ENCODE assay signal across 11 mouse cellular contexts in genomic region chr14:14832520-14833240, GRCm38 (mm10). TPM values are rescaled to one million over a fixed set of nuclear protein-coding genes. Genes with fewer than 3 reads are reported as not detected.
A peak's percentile ranks its signal among the peaks of the same experiment; 100 is the strongest.
DNase-seq lines count a peak whose midpoint lies in the region; ATAC-seq lines count a peak whose summit lies in the region.
"Had no signal": no experiment of that assay in that cellular context is flagged by ENCODE, and none has a peak within 500 bp of the region (broad histone marks: within the 10 kb centered on the region; RNA-seq: fewer than 3 reads in every experiment).

No protein-coding gene starts in this region.

- H3K9ac ChIP-seq in hindbrain, embryonic 14.5 days: no peak overlapping the region
- H3K9ac ChIP-seq in hindbrain, embryonic 13.5 days: no peak overlapping the region
- H3K9ac ChIP-seq: embryonic facial prominence, embryonic 12.5 days had no signal

- no peaks in the 10 kb centered on the region for H3K36me3 ChIP-seq in hindbrain, embryonic 14.5 days (replicated peaks; ENCODE audit: control insufficient read depth, insufficient read depth)
- no peaks in the 10 kb centered on the region for H3K36me3 ChIP-seq in hindbrain, embryonic 13.5 days
- H3K36me3 ChIP-seq: embryonic facial prominence, embryonic 12.5 days had no signal

- no peak overlapping the region for H3K4me2 ChIP-seq in hindbrain, embryonic 14.5 days (replicated peaks)
- H3K4me2 ChIP-seq in hindbrain, embryonic 13.5 days: no peak overlapping the region
- H3K4me2 ChIP-seq: embryonic facial prominence, embryonic 12.5 days had no signal

- no peak for DNase-seq in hindbrain, embryonic 14.5 days (ENCODE audit: low spot score)
- peak; percentile 84 to 85 for DNase-seq in cerebellum, adult 18-20 months
- peak; percentile 85 for DNase-seq in heart, adult 8-10 months (ENCODE audit: low spot score)
- peak; percentile 60 for DNase-seq in layer of hippocampus, adult 11-12 months (ENCODE audit: low spot score)
- peak; percentile 76 for DNase-seq in lung, postnatal 36 days
- DNase-seq in urinary bladder, postnatal 4 days (ENCODE audit: low spot score in 2 of 2): peak; percentile 73 to 87

- no peak overlapping the region for H3K4me3 ChIP-seq in hindbrain, embryonic 14.5 days (replicated peaks; ENCODE audit: low read length)
- no peak overlapping the region for H3K4me3 ChIP-seq in hindbrain, embryonic 13.5 days
- H3K4me3 ChIP-seq: embryonic facial prominence, embryonic 12.5 days had no signal

- no peaks in the 10 kb centered on the region for H3K27me3 ChIP-seq in hindbrain, embryonic 14.5 days (ENCODE audit: control insufficient read depth, insufficient read depth, low read length)
- H3K27me3 ChIP-seq in hindbrain, embryonic 13.5 days: no peaks in the 10 kb centered on the region
- H3K27me3 ChIP-seq: CH12.LX; embryonic facial prominence, embryonic 12.5 days had no signal

- no peak overlapping the region for H3K27ac ChIP-seq in hindbrain, embryonic 14.5 days
- H3K27ac ChIP-seq in hindbrain, embryonic 13.5 days: no peak overlapping the region
- H3K27ac ChIP-seq: embryonic facial prominence, embryonic 12.5 days had no signal

- H3K9me3 ChIP-seq in hindbrain, embryonic 14.5 days (ENCODE audit: control insufficient read depth, low read length): no peaks in the 10 kb centered on the region
- H3K9me3 ChIP-seq in hindbrain, embryonic 13.5 days: no peaks in the 10 kb centered on the region
- H3K9me3 ChIP-seq: embryonic facial prominence, embryonic 12.5 days; megakaryocyte, embryonic 14.5 days had no signal

- 0 out of 2 replicates have a peak, but pooled peaks have one; percentile 24 for ATAC-seq in hindbrain, embryonic 14.5 days (ENCODE audit: low FRiP score)
- no peak for ATAC-seq in hindbrain, embryonic 13.5 days (ENCODE audit: low FRiP score)
- ATAC-seq in erythroblast, adult 5-6 weeks (replicated peaks; ENCODE audit: low FRiP score, poor library complexity, severe bottlenecking): no peak

- H3K4me1 ChIP-seq in hindbrain, embryonic 14.5 days (replicated peaks; ENCODE audit: control insufficient read depth, insufficient read depth, low read length): no peaks in the 10 kb centered on the region
- no peaks in the 10 kb centered on the region for H3K4me1 ChIP-seq in hindbrain, embryonic 13.5 days (replicated peaks)
- H3K4me1 ChIP-seq: embryonic facial prominence, embryonic 12.5 days had no signal

- 75% methylated on average over 12 of the region's 12 CpGs for WGBS in hindbrain, embryonic 14.5 days
- WGBS in hindbrain, embryonic 13.5 days: 74% methylated on average over 12 of the region's 12 CpGs

RNA-seq across cellular contexts. Expression of gene Nek10, which starts 29.5 kb away (rescaled TPM):
- polyA plus RNA-seq in hindbrain, embryonic 14.5 days (2014; fragmentation: Nextera tagmentation; extraction: Ambion mirVana): 0.23 and 0.25 TPM in 2 replicates
- polyA plus RNA-seq in hindbrain, embryonic 13.5 days (2015; fragmentation: Nextera tagmentation; extraction: Ambion mirVana): 0.06 TPM in 1 of 2 replicates, not detected in the other
- total RNA-seq in heart, adult 8-10 months (2022): under 1 TPM; 0.11 to 0.19 (median 0.12) TPM
- not detected in 2 replicates for total RNA-seq in erythroblast, adult 5-6 weeks (2015; ENCODE audit: low replicate concordance)
- total RNA-seq in erythroblast, adult 5-6 weeks (2017; ENCODE audit: low replicate concordance): 0.43 TPM in 1 of 2 replicates, not detected in the other
